9 mouse cellular contexts compared by ENCODE assay signal in the genomic region with DNA sequence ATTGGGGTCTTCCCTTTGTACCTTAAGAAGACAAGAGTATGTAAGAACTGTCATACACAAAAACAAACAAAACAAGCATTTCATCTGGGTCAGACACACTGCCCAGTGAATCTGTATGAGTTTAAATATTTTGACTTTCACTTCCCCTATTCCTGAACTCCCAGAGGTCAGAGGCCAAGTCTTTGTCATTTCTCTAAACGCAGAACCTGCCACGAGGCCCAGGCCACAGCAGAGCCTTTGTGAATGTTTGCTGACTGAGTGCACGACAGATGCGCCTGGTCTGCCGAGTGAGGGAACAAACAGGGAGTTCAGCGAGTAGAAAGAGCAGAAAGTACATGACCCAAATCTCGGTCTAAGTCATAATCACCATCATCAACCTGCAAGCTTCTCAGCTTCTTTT. TPM values are rescaled to one million over a fixed set of nuclear protein-coding genes. Genes with fewer than 3 reads are reported as not detected.
DNase-seq lines count a peak whose midpoint lies in the region; ATAC-seq lines count a peak whose summit lies in the region.
"Had no signal": no experiment of that assay in that cellular context is flagged by ENCODE, and none has a peak within 500 bp of the region (broad histone marks: within the 10 kb centered on the region; RNA-seq: fewer than 3 reads in every experiment).

No protein-coding gene starts in this region.

- H3K4me3 ChIP-seq in neural tube, embryonic 15.5 days (replicated peaks): no peak overlapping the region
- H3K4me3 ChIP-seq: limb, embryonic 15.5 days had no signal

- DNase-seq in kidney, postnatal 14 days: peak; percentile 29
- DNase-seq in kidney, adult 9 months: no peak
- DNase-seq in embryo, embryonic 9.5 days (ENCODE audit: extremely low spot score): peak; percentile 54
- DNase-seq in lung, postnatal 25 days (ENCODE audit: low spot score): peak; percentile 41
- DNase-seq in thymus, adult 18-20 months: no peak
- no peak for DNase-seq in thymus, postnatal 10 days (ENCODE audit: low spot score in 2 of 2)
- no peak for DNase-seq in cerebellum, adult 11-12 months

- H3K9me3 ChIP-seq in neural tube, embryonic 15.5 days (replicated peaks): no peaks in the 10 kb centered on the region
- H3K9me3 ChIP-seq: limb, embryonic 15.5 days had no signal

- no peak for ATAC-seq in neural tube, embryonic 15.5 days (ENCODE audit: low FRiP score)

- H3K27ac ChIP-seq in neural tube, embryonic 15.5 days (replicated peaks): no peak overlapping the region
- H3K27ac ChIP-seq: limb, embryonic 15.5 days had no signal

- peaks cover 67% of the 10 kb centered on the region for H3K4me1 ChIP-seq in neural tube, embryonic 15.5 days

- H3K27me3 ChIP-seq in neural tube, embryonic 15.5 days (replicated peaks): no peaks in the 10 kb centered on the region
- H3K27me3 ChIP-seq: limb, embryonic 15.5 days had no signal

- H3K36me3 ChIP-seq in neural tube, embryonic 15.5 days: no peaks in the 10 kb centered on the region
- H3K36me3 ChIP-seq: limb, embryonic 15.5 days had no signal

- 16% methylated on average over 7 of the region's 7 CpGs for WGBS in neural tube, embryonic 15.5 days

- H3K4me2 ChIP-seq in neural tube, embryonic 15.5 days: peak overlapping the region; percentile 29
- H3K4me2 ChIP-seq: limb, embryonic 15.5 days had no signal

- no peak overlapping the region for H3K9ac ChIP-seq in neural tube, embryonic 15.5 days (replicated peaks)
- H3K9ac ChIP-seq: limb, embryonic 15.5 days had no signal

RNA-seq across cellular contexts. Expression of a gene that starts 4.2 kb away (rescaled TPM):
- polyA plus RNA-seq in neural tube, embryonic 15.5 days (2015; fragmentation: Nextera tagmentation; extraction: Ambion mirVana): 2.4 and 2.5 TPM in 2 replicates

RNA-seq across cellular contexts. Expression of a gene that starts 4.9 kb away (rescaled TPM):
- polyA plus RNA-seq in neural tube, embryonic 15.5 days (2015; fragmentation: Nextera tagmentation; extraction: Ambion mirVana): 32.9 and 33.0 TPM in 2 replicates

Comparison
In these comparisons a context has a peak if more than half of its experiments do, and no peak if none do; other contexts are left out.
1. DNase-seq: peak in kidney, postnatal 14 days (single experiment), embryo, embryonic 9.5 days (single experiment) and lung, postnatal 25 days (single experiment); none in kidney, adult 9 months (single experiment), thymus, adult 18-20 months (0 of 2), thymus, postnatal 10 days (0 of 2) and cerebellum, adult 11-12 months (single experiment).